Mouse (Mus musculus) retina, adult 2 months (tissue): ENCODE results near the gene Ankrd45.
A peak's percentile ranks its signal among the peaks of the same experiment; 100 is the strongest.
"Not testable (repeated sequence)": the region's sequence is repeated elsewhere in the genome, so short reads cannot be mapped to it uniquely, and the experiment has no call there.

Source experiments
- DNase-seq: peaks from one replicate; pipeline ENCODE4 v3.0.0-alpha.2; 2012; ENCODE audit warnings: low read depth, low spot score

Gene Ankrd45

GRCm38 (mm10) chr1:161142531-161143159 lies at the start of gene Ankrd45:
Gene Ankrd45, plus strand, starts transcription at chr1:161142691.
- no peak for DNase-seq

GRCm38 (mm10) chr1:161099721-161100405 lies 42.6 kb upstream of the Ankrd45 start:
- DNase-seq = no peak

DNA sequence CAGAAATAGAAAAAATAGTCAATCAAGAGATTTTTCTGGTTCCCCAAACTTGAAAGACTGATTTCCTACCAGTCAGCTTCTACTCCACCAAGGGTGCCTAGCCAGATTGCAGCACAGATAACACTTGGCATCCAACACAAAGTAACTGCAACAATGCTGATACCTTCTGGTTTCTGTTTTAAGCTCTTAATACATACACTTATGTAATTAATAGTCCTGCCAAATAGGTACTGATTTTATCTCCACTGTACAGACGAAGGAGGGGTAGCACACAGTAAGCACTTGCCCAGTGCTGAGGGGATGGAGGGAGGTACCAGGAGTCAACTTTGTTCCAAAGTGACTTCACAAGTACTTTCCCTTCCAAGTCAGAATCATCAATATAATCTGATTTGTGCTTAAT lies 38.6 kb upstream of the Ankrd45 start:
- DNase-seq = no peak

DNA sequence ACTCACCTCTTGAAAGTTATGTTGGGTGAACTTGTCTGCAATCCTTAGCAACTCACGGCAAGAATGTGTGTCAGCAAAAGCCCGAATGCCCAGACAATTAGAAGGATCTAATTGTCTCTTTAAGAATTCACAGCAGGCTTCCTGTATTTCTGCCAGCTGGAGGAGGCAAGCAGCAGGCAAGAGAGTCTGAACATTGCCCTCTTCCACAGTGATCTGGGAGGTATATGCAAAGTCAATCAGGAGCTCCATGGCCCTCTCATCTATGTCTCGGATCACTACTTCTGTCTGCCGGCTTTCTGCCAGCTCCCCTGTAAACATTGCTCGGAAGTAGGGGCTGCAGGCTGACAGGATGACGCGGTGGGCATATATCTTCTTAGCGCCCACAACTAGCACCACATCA lies 33.3 kb upstream of the Ankrd45 start:
- DNase-seq = no peak

- DNase-seq = no peak
These were observed 27.9 kb upstream of the Ankrd45 start for GRCm38 (mm10) chr1:161114591-161114990.

- no peak for DNase-seq
These were observed 19.7 kb upstream of the Ankrd45 start for GRCm38 (mm10) chr1:161122661-161123418.

- DNase-seq = no peak
These were observed 16.0 kb upstream of the Ankrd45 start for GRCm38 (mm10) chr1:161126461-161126860.

DNA sequence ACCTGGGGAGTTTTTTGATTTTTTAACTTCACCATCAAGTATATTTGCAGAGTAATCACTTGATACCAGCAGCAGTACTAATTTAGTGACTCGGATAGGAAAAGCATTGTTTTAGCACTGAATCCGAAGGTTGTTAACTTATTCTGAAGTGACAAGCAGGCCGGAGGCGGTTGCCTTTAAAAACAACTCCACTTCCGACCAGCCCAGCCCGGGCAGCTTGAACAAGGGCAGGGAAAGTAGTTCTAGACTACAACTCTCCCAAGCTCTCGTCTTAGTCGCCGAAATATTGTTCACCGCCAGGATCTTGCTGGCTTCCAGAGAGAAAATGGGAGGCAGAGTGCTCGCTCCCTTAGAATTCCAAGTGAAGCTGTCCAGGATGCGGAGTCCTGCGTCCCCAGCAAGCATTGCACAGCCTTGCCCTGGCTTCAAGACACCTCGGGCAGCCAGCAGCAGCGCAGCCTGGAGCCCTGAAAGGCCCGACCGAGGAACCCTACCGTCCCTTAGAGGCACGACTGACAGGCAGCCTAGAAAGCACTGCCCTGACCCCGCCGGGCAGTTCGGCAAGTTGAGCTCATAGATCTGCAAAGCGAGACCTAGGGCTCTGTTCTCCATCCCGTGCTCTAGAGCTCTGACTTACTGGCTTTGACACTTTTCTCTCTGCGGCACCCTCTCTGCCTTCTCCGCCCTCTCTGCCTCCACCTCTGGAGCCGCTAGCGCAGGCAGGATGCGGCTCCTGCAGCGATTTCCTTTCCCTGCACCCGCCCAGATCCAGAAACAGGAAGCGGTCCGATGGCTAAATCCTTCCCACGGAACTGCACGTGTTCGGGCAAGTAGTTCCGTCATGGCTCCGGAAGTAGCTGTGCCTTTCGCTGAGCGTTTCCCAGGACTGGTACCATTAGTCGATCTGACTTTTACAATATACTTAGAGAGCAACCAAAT lies 11.5 kb upstream of the Ankrd45 start, which contains the start of gene Klhl20:
Klhl20 (minus strand) TSS at position 786 of the 939 bp plus-strand sequence.
- DNase-seq = peak; percentile 96

DNA sequence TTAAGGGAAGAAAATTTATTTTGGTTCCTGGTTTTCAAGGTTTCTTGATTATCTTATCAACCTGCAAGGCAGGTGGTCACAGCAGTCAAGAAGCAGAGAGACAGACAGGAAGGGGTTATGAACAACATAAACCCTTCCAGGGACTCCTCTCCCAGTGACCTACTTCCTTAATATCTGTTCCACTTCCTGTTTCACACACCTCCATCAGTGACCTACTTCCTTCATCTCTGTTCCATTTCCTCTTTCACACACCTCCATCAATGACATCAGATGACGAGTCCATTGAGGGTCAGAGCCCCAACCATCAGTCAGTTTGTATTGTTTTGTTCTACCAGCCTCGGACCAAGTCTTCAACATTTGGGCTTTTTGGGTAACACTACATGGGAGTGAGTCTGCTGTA lies 3.0 kb upstream of the Ankrd45 start:
- DNase-seq = no peak

GRCm38 (mm10) chr1:161140026-161140762 lies 2.3 kb upstream of the Ankrd45 start:
- DNase-seq = no peak

GRCm38 (mm10) chr1:161143216-161143615 lies 725 bp downstream of the Ankrd45 start:
- no peak for DNase-seq

DNA sequence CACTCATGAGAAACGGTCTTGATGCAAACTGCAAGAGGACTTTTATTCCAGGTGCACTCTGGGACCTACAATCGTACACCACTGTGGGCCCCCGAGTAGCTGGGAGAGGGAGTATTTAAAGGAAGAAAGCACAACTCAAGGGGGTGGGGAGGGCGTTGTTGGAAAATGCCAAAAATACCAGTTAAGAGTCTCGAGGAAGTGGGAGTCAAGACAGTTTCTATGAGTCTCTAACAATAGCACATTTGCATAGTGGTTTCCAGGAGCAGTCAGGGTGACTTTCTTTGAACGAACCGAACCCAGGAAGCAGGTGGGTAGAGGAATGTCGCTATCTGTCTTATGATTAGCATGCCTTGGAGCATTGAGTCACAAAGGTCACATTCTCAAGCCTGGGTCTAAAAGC lies 3.1 kb downstream of the Ankrd45 start:
- not testable (repeated sequence) for DNase-seq

DNA sequence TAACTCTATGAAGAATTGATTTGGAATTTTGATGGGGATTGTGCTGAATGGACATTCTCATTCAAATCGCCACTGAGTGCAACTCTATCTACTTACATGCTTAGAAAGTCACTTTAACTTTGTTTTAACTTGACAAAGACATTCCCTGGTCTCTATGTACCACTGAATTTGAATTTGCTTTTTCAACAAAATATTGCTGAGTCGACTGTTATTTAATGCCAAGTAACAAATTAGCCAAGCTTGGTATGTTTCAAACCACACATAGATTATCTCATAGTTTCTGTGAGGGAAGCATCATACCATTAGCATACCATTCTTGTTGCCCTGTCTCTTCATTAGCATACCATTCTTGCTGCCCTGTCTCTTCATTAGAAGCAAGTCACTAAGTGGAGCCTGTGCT lies 5.4 kb downstream of the Ankrd45 start:
- no peak for DNase-seq

DNA sequence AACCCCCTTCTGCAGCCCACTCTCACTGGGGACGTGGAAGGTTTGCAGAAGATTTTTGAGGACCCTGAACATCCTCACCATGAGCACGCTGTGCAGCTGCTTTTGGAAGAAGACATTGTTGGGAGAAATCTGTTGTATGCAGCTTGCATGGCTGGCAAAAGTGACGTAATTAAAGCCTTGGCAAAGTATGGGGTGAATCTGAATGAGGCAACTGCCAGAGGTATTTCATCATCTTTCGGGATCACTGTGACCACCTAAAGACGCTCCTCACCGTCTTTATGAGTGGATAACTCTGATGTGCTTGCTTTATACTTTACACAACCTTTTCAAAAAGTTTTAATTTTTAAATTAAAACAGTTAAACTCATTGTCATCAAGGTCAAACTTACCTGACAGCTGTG lies 8.6 kb downstream of the Ankrd45 start:
- DNase-seq = no peak

GRCm38 (mm10) chr1:161156546-161156945 lies 14.1 kb downstream of the Ankrd45 start:
- no peak for DNase-seq

GRCm38 (mm10) chr1:161159214-161159613 lies 16.7 kb downstream of the Ankrd45 start, which contains the start of gene Tex50:
Gene Tex50, minus strand, starts transcription at chr1:161159314.
- no peak for DNase-seq

DNA sequence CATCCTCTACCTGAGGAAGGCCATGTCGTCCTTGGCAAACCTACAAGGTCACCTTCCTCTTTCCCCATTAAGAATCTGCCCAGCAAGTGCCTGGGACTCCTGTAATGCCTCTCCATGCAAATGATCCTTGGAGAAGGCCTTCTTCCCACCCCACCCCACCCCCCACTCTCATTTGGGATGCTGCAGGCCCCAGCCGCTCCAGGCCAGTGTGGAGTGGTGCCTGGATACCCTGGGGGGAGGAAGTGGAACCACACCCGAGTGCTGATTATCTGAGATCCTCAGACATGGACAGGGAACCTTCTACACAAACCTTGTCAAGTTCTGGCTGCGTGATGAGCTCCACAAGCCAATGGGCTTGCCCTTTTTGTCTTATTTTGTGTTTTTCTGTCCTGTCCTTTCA lies 17.8 kb downstream of the Ankrd45 start:
- no peak for DNase-seq

DNA sequence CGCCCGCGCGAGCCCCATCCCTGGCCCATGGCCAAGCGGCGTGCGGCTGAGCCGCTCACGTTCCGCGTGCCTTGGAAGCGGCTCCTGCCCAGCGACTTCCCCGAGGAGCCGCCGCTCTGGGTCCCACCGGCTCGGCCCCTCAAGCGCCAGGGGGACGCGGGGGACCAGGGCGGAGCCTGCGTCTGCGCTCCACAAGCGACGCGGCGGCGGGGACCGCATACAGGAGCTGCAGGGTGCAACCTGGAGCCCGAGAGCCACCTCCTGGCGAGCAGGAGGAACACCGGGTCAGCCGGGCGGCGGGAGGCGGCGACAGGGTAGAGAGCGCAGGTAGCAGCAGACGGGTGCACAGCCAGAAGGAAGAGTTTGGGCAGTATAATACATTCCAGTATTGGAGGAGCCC lies 28.2 kb downstream of the Ankrd45 start:
- DNase-seq = peak; percentile 23

DNA sequence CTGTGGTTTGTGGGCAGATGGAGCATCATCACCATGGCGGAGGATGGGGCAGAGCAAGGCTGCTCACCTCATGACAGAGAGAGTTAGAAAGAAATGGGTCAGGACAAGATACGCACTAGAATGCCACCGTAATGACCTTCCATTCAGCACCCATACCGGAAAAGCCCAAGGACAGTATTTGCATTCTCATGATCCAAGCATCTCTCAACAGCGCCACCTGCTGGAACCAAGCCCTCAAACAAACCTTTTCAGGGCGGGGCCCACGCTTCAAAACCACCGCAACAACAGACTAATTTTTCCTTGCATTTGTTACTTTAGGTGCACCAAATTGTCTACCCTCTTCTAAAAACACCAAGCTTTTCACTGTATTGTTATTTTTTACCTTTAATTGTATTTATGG lies 38.2 kb downstream of the Ankrd45 start:
- peak; percentile 23 for DNase-seq

- no peak for DNase-seq
These were observed 39.9 kb downstream of the Ankrd45 start for GRCm38 (mm10) chr1:161182386-161182785.

DNA sequence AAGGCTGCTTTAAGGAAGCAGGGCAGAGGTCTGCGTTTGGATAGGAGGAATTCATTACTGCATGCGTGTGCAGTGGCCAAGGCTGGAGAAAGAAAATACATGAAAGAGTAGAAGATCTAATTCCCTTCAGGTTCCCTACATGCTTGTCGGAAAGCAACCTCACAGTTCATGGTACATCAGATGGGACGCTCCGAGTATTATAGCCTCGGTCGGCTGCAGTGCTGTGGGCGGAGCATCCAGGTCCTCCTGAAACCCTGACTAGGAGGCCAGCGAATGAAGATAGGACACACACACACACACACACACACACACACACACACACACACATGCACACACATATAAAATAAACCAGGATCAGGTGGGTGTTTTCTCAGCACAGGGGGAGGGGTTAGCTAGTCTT lies 41.2 kb downstream of the Ankrd45 start:
- DNase-seq = no peak
